Mouse (Mus musculus): ENCODE data around the gene Rapgef4. TPM values are rescaled to one million over a fixed set of nuclear protein-coding genes. Genes with fewer than 3 reads are reported as not detected.

Rapgef4 gene
- polyA plus RNA-seq, 1 experiment from 2014 or later: 3.6 TPM

DNA sequence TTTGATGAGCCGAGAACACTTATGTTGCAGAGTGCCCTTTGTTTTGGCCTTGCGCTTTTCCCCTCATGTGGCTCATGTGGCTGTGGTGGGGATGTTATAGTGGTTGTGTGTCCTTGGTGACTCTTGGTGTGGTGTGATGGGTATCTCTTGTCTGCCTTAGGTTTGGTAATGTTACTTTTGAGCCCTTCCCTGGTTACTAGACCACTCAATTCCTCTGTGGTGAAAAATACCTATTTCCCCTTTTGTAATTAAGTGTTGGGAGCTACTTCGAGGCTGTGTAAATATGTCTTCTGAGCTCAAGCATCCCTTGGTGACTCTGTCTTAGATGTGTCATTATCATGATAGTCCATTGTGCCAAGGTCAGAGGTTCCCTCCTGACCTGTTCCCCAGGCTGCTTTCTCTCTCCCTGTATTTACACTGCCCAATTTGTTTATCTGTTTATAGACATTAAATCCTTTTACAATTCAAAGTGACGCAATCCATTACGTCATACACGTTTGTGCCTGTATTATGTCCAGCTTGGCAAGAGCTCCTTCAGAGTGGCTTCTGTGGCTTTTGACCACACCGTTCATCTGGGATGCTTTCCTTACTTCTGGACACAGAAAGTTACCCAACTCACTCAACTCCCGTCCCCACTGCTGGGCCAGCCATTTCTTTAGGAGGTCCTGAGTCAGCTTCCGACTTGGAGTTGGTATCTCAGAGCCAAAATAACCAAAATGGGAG, 320.3 kb downstream of the Rapgef4 start:
- no peak overlapping the region for H3K4me2 ChIP-seq (replicated peaks; ENCODE audit: low read depth)
- H3K27ac ChIP-seq (replicated peaks): 0 out of 2 replicates have a peak overlapping the region, but pooled peaks have one; percentile 13
- H3K9ac ChIP-seq (ENCODE audit: low read length): no peak overlapping the region
- H3K27me3 ChIP-seq (ENCODE audit: control insufficient read depth, insufficient read depth, low read length): no peaks in the 10 kb centered on the region
- no peak overlapping the region for H3K4me3 ChIP-seq (ENCODE audit: low read depth, low read length)
- DNase-seq (ENCODE audit: low spot score): no peak
- 73% methylated on average over 9 of the region's 9 CpGs for WGBS
- peaks cover 13% of the 10 kb centered on the region for H3K36me3 ChIP-seq (ENCODE audit: control insufficient read depth, insufficient read depth, low read length)
- no peak for ATAC-seq (ENCODE audit: low FRiP score, low TSS enrichment)
- H3K4me1 ChIP-seq (replicated peaks; ENCODE audit: control insufficient read depth, insufficient read depth): no peaks in the 10 kb centered on the region
- no peaks in the 10 kb centered on the region for H3K9me3 ChIP-seq (ENCODE audit: control insufficient read depth, low read length)
- TF ChIP-seq CTCF (IDR thresholded peaks at IDR 0.05; ENCODE audit: low read depth) (no peak), EP300 (optimal IDR thresholded peaks at IDR 0.05) (no peak)

DNA sequence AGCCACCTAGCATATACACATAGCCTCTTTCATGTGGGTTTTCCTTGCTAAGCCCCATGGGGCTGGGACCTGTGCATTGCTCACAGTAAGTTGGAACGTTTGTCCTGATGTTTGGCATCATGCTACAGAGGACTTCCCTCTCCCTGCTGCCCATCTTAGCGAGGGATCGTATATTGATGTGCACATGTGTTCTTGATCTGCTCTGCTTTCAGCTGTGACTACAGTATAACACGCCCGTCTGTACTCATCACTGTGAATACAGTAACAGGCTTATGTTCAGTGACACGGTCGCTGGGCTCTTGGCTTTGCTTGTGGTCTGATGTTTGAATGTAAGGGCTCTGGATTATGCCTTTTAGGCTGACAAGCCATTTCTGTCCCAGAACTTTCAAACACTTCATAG, 324.7 kb downstream of the Rapgef4 start:
- no peak overlapping the region for H3K9ac ChIP-seq (ENCODE audit: low read length)
- ATAC-seq (ENCODE audit: low FRiP score, low TSS enrichment) (no peak), DNase-seq (ENCODE audit: low spot score) (no peak)
- no peak overlapping the region for H3K27ac ChIP-seq (replicated peaks)
- H3K36me3 ChIP-seq (ENCODE audit: control insufficient read depth, insufficient read depth, low read length): peaks cover 10% of the 10 kb centered on the region; the same call in 1 of the 2 replicates
- 0 out of 2 replicates have a peak, but pooled peaks cover 2% of the 10 kb centered on the region for H3K4me1 ChIP-seq (replicated peaks; ENCODE audit: control insufficient read depth, insufficient read depth)
- no peak overlapping the region for H3K4me3 ChIP-seq (ENCODE audit: low read depth, low read length)
- TF ChIP-seq EP300 (optimal IDR thresholded peaks at IDR 0.05): no peak
- H3K4me2 ChIP-seq (replicated peaks; ENCODE audit: low read depth): no peak overlapping the region
- no peaks in the 10 kb centered on the region for H3K9me3 ChIP-seq (ENCODE audit: control insufficient read depth, low read length)
- 64% methylated on average over 7 of the region's 7 CpGs for WGBS
- H3K27me3 ChIP-seq (ENCODE audit: control insufficient read depth, insufficient read depth, low read length): no peaks in the 10 kb centered on the region

Other genes with a start within 250 kb of the Rapgef4 start
- 51.5 and 51.9 TPM in 2 replicates for gene Itga6, start 235.6 kb upstream of the Rapgef4 start, polyA plus RNA-seq (2015; fragmentation: Nextera tagmentation; extraction: Ambion mirVana)
- gene Pdk1, start 108.0 kb upstream of the Rapgef4 start, polyA plus RNA-seq (2015; fragmentation: Nextera tagmentation; extraction: Ambion mirVana): 35.4 and 37.4 TPM in 2 replicates

All from stomach, postnatal 0 days (tissue).